Mouse (Mus musculus) C2C12 (cell line): ENCODE measurements around the gene Zdhhc20. TPM values are rescaled to one million over a fixed set of nuclear protein-coding genes. Genes with fewer than 3 reads are reported as not detected.
"Not testable (repeated sequence)": the region's sequence is repeated elsewhere in the genome, so short reads cannot be mapped to it uniquely, and the experiment has no call there.

Experiments
- H3K27me3 ChIP-seq: one replicate; pipeline ENCODE4 v1.6.1; 2011; ENCODE audit not compliant: control insufficient read depth, insufficient read depth, insufficient read length
- H3K36me3 ChIP-seq: one replicate; pipeline ENCODE4 v1.6.1; 2011; ENCODE audit not compliant: control insufficient read depth, insufficient read depth
- H3K4me3 ChIP-seq: one replicate; pipeline ENCODE4 v1.5.1; 2011; ENCODE audit warnings: mild to moderate bottlenecking, control low read depth; ENCODE audit not compliant: poor library complexity, insufficient read depth, severe bottlenecking
- H3K79me2 ChIP-seq: one replicate; pipeline ENCODE4 v1.6.1; 2011; ENCODE audit not compliant: control insufficient read depth, insufficient read depth
- H3K79me3 ChIP-seq: one replicate; pipeline ENCODE4 v1.6.1; 2011; ENCODE audit warnings: low read depth, control low read depth
- H3ac ChIP-seq: one replicate; pipeline ENCODE3; 2011; ENCODE audit warnings: low read depth; ENCODE audit not compliant: control insufficient read depth, insufficient read length
- CEBPB ChIP-seq: IDR thresholded peaks from one replicate; pipeline ENCODE4 v1.6.1; 2011; ENCODE audit warnings: low read depth, mild to moderate bottlenecking, control low read depth, moderate library complexity
- CTCF ChIP-seq: IDR thresholded peaks from one replicate; pipeline ENCODE4 v1.5.1; 2011; ENCODE audit not compliant: control insufficient read depth, insufficient read depth, insufficient read length
- FOSL1 ChIP-seq: IDR thresholded peaks from one replicate; pipeline ENCODE4 v1.8.0; 2011; ENCODE audit warnings: mild to moderate bottlenecking, low read length; ENCODE audit not compliant: poor library complexity, insufficient read depth, severe bottlenecking
- MAX ChIP-seq: IDR thresholded peaks from one replicate; pipeline ENCODE4 v1.6.1; 2011; ENCODE audit warnings: mild to moderate bottlenecking, control low read depth
- MYOD1 ChIP-seq: IDR thresholded peaks from one replicate; pipeline ENCODE4 v1.6.1; 2011; ENCODE audit warnings: low read depth; ENCODE audit not compliant: control insufficient read depth, insufficient read length
- MYOG ChIP-seq: IDR thresholded peaks from one replicate; pipeline ENCODE4 v1.6.1; 2011; ENCODE audit not compliant: control insufficient read depth, insufficient read length; ENCODE audit errors: extremely low read depth
- USF1 ChIP-seq: IDR thresholded peaks from one replicate; pipeline ENCODE4 v1.6.1; 2011; ENCODE audit warnings: low read depth, mild to moderate bottlenecking, control low read depth, moderate library complexity
- polyA plus RNA-seq: library from polyadenylated mRNA; unstranded; fragments of >200 nt; fragmentation: generic; extraction: Trizol; gene quantifications from one replicate; pipeline ENCODE4 v1.2.1, GENCODE M21; 2012; ENCODE audit warnings: missing spikeins

Gene Zdhhc20
- polyA plus RNA-seq, 1 experiment, result 8.0 TPM

DNA sequence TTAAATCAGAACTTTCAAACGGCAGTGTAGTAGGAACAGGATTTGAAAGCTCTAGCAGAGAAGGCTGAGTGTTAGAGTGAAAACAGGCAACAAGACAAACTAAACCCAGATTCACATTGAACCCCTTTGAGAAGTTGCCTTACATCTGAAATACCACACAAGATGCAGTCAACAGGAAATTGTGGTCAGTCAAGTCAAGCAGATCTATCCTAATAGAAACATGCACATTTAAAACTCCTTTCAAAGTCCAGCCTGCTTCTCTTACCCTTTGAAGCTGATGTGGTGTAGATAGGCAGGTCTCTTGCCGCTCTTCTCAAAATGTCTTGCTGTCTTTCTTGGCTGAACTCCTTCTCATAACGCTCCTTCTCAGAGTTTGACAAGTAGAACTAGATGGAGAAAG is 24.8 kb downstream of the Zdhhc20 start:
- Histone ChIP-seq H3ac (no peak overlapping the region), H3K27me3 (no peaks in the 10 kb centered on the region), H3K36me3 (peaks cover 3% of the 10 kb centered on the region), H3K4me3 (no peak overlapping the region), H3K79me3 (no peaks in the 10 kb centered on the region), H3K79me2 (no peaks in the 10 kb centered on the region)
- TF ChIP-seq FOSL1 (no peak), MAX (no peak), MYOD1 (no peak), CEBPB (no peak), USF1 (no peak), MYOG (no peak), CTCF (no peak)

DNA sequence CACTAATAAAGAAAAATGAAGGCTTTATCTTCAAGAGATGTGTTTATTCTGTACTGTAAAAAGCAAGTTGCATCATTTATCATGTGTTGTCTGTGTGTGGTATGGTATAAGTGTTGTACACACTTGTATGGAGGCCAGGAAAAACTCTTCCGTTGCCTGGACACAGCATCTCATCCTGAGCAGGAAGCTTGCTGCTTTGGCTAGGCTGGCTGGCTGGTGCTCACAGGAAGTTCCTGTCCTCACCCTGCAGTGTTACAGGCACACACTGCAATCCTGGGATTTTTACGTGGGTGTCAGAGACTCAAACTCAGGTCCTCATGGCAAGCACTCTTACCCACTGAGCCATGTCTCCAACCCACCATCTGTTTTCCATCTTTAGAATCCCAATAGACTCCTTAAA is 26.9 kb downstream of the Zdhhc20 start:
- Histone ChIP-seq H3K4me3 (no peak overlapping the region), H3K79me3 (no peaks in the 10 kb centered on the region), H3ac (no peak overlapping the region), H3K79me2 (no peaks in the 10 kb centered on the region), H3K27me3 (no peaks in the 10 kb centered on the region), H3K36me3 (peaks cover 3% of the 10 kb centered on the region)
- no peak for TF ChIP-seq MYOG
- no peak for TF ChIP-seq MAX
- TF ChIP-seq CEBPB, result no peak
- no peak for TF ChIP-seq USF1
- no peak for TF ChIP-seq MYOD1
- no peak for TF ChIP-seq CTCF
- TF ChIP-seq FOSL1, result no peak

DNA sequence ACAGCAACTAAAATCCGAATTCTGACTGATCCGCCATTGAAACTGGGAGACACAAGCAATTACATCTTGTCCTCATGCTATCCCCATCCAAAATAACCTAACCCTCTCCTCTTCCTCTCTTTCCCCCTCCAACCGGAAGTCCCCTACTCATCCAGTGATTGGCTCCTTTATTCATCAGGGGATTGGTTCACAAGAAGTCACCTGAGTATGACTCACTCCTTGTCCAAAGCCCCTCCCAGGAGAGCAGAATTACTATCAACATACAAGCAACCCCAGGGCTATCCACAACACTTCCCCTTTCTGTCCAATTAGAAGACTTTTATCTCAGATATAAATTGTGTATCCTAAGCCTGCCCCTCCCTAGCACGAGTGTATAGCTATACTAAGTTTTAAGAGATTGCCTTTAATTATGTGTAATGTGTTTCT is 28.1 kb downstream of the Zdhhc20 start:
- Histone ChIP-seq H3ac (no peak overlapping the region), H3K36me3 (peaks cover 3% of the 10 kb centered on the region)

DNA sequence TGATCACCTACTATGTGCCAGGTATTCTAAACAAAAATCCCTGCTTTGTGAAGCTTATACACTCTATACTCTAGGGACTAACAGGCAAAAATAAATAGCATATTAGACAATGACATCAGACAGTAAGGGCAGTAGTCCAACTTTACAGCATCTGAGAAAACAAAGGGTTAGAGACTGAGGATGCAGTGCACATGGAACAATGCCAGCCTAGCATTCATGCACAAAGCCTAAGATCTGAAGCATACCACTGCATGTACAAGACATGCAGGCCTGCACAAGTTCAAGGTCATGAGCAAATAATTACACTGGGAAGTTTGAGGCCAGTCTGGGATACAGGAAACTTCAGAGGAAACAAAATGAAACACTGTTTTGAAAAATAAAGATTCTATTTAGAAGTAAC is 30.6 kb downstream of the Zdhhc20 start:
- no peak overlapping the region for H3K4me3 ChIP-seq
- H3K79me3 ChIP-seq, result no peaks in the 10 kb centered on the region
- H3K27me3 ChIP-seq, result no peaks in the 10 kb centered on the region
- H3K79me2 ChIP-seq, result no peaks in the 10 kb centered on the region
- no peak overlapping the region for H3ac ChIP-seq
- peaks cover 10% of the 10 kb centered on the region for H3K36me3 ChIP-seq
- TF ChIP-seq MYOD1 (no peak), MAX (no peak), CEBPB (no peak), MYOG (no peak), USF1 (no peak), CTCF (no peak), FOSL1 (no peak)

More for the DNA sequence above, 28.1 kb downstream of the Zdhhc20 start:
- no peaks in the 10 kb centered on the region for H3K27me3 ChIP-seq
- no peak for TF ChIP-seq MYOD1
- TF ChIP-seq CTCF, result no peak
- TF ChIP-seq MYOG, result no peak
- TF ChIP-seq USF1, result no peak
- no peak for TF ChIP-seq FOSL1
- no peak for TF ChIP-seq MAX
- TF ChIP-seq CEBPB, result no peak
- H3K79me2 ChIP-seq, result no peaks in the 10 kb centered on the region
- no peaks in the 10 kb centered on the region for H3K79me3 ChIP-seq
- no peak overlapping the region for H3K4me3 ChIP-seq

DNA sequence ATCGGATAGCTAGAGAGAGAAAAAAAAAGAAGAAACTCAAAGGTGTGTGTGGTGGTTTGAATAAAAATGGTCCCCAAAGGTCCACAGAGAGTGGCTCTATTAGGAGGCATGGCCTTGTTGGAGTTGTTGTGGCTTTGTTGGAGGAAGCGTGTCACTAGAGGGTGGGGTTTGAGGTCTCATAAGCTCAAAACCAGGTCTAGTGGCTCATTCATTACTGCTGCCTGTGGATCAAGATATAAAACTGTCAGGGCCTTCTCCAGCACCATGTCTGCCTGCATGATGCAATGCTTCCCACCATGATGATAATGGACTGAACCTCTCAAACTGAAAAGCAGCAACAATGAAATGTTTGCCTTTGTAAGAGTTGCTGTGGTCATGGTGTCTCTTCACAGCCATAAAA is 31.5 kb downstream of the Zdhhc20 start:
- Histone ChIP-seq H3K79me2 (no peaks in the 10 kb centered on the region), H3K4me3 (no peak overlapping the region), H3ac (no peak overlapping the region), H3K79me3 (no peaks in the 10 kb centered on the region), H3K27me3 (no peaks in the 10 kb centered on the region), H3K36me3 (peaks cover 8% of the 10 kb centered on the region)
- no peak for TF ChIP-seq CTCF
- TF ChIP-seq MYOD1, result no peak
- no peak for TF ChIP-seq MYOG
- TF ChIP-seq CEBPB, result no peak
- no peak for TF ChIP-seq FOSL1
- no peak for TF ChIP-seq USF1
- TF ChIP-seq MAX, result no peak

DNA sequence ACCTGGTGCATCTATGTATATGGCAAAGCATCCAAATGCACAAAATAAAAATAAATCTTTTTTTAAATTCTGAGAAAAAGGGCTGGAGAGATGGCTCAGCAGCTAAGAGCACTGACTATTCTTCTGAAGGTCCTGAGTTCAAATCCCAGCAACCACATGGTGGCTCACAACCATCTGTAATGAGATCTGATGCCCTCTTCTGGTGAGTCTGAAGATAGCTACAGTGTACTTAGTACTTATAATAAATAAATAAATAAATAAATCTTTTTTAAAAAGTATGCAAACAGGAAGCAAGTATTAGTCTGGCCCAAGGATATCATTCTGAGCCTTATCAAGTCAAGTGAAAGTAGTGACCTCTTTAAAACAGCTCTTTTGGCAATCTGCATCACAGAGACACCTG is 34.0 kb downstream of the Zdhhc20 start:
- peaks cover 12% of the 10 kb centered on the region for H3K36me3 ChIP-seq
- H3K79me2 ChIP-seq, H3K27me3 ChIP-seq, H3K79me3 ChIP-seq, H3K4me3 ChIP-seq, H3ac ChIP-seq: not testable (repeated sequence)

DNA sequence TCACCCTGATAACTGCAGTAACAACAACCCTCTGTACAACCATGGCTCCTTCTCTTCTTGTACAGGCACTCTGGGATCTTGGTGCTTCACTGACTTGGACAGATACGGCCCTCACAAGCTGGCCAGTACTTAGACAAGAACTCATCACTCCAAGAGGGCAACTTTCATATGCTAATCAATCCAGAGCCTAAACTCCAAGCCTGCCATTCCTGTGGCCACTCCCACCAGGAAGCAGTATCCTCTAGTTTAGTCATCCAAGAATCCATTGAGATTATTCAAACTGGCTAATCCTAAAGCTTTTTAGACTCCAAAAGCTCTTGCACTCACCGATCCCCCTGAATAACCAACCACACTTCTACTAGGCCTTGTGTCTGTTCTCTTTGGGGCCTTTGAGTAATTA is 37.1 kb downstream of the Zdhhc20 start:
- peaks cover 12% of the 10 kb centered on the region for H3K36me3 ChIP-seq
- no peaks in the 10 kb centered on the region for H3K27me3 ChIP-seq
- H3K79me3 ChIP-seq, result no peaks in the 10 kb centered on the region
- no peak overlapping the region for H3ac ChIP-seq
- no peaks in the 10 kb centered on the region for H3K79me2 ChIP-seq
- no peak overlapping the region for H3K4me3 ChIP-seq
- TF ChIP-seq CEBPB, result no peak
- no peak for TF ChIP-seq MYOD1
- no peak for TF ChIP-seq FOSL1
- no peak for TF ChIP-seq CTCF
- TF ChIP-seq MAX, result no peak
- no peak for TF ChIP-seq USF1
- no peak for TF ChIP-seq MYOG
